Mouse (Mus musculus): ENCODE data around the gene Cplane1. TPM values are rescaled to one million over a fixed set of nuclear protein-coding genes. Genes with fewer than 3 reads are reported as not detected.

Cplane1 gene
- total RNA-seq, 4 experiments from 2014 or later = 4.0 to 4.8 (median 4.4) TPM

GRCm38 (mm10) chr15:8294150-8294549 lies 125.2 kb downstream of the Cplane1 start:
- DNase-seq (ENCODE audit: low spot score) = no peak

- no peak for DNase-seq (ENCODE audit: low spot score)
Measured at GRCm38 (mm10) chr15:8302944-8303343, 134.0 kb downstream of the Cplane1 start.

- no peak for DNase-seq (ENCODE audit: low spot score)
Measured at GRCm38 (mm10) chr15:8305474-8305873, 136.6 kb downstream of the Cplane1 start.

- no peak for DNase-seq (ENCODE audit: low spot score)
Measured at GRCm38 (mm10) chr15:8317381-8317780, 148.5 kb downstream of the Cplane1 start.

GRCm38 (mm10) chr15:8319191-8319590 lies 150.3 kb downstream of the Cplane1 start:
- no peak for DNase-seq (ENCODE audit: low spot score)

Other genes with a start within 250 kb of the Cplane1 start
- gene Wdr70, start 69.9 kb upstream of the Cplane1 start, total RNA-seq (2022) = 10 to 100 TPM; 18.8 to 22.6 (median 21.3) TPM
- gene Nup155, start 59.8 kb upstream of the Cplane1 start, total RNA-seq (2022) = 10 to 100 TPM in 3 of 4 experiments, 1 to 10 TPM in 1; 9.5 to 11.4 (median 10.4) TPM

All from heart, adult 8-10 months (tissue).